Mouse (Mus musculus) forebrain, embryonic 15.5 days (tissue): ENCODE results near the gene Sorbs2. TPM values are rescaled to one million over a fixed set of nuclear protein-coding genes. Genes with fewer than 3 reads are reported as not detected.

Experiments used
- ATAC-seq: fragments of 200-750 bp; cut with Nextera tagmentation; replicated peaks from 2 replicates; pipeline ENCODE4 v1.8.0; 2017; ENCODE audit warnings: mild to moderate bottlenecking, moderate TSS enrichment, moderate library complexity
- H3K27ac ChIP-seq: fragments of 300-500 bp; sonication (generic); replicated peaks from 2 replicates; pipeline ENCODE4 v1.5.1; 2015; ENCODE audit warnings: mild to moderate bottlenecking, inconsistent platforms
- H3K27me3 ChIP-seq: fragments of 300-500 bp; sonication (generic); 2 replicates; pipeline ENCODE4 v1.6.1; 2015; ENCODE audit warnings: inconsistent platforms
- H3K36me3 ChIP-seq: fragments of 300-500 bp; sonication (generic); 2 replicates; pipeline ENCODE4 v1.6.1; 2015; ENCODE audit warnings: mild to moderate bottlenecking, inconsistent platforms
- H3K4me1 ChIP-seq: fragments of 300-500 bp; sonication (generic); 2 replicates; pipeline ENCODE4 v1.6.1; 2015; ENCODE audit warnings: inconsistent platforms
- H3K4me2 ChIP-seq: fragments of 300-500 bp; sonication (generic); replicated peaks from 2 replicates; pipeline ENCODE4 v1.6.1; 2015; ENCODE audit warnings: mild to moderate bottlenecking, inconsistent platforms
- H3K4me3 ChIP-seq: fragments of 300-500 bp; sonication (generic); 2 replicates; pipeline ENCODE4 v1.5.1; 2015; ENCODE audit warnings: mild to moderate bottlenecking, inconsistent platforms
- H3K9ac ChIP-seq: fragments of 300-500 bp; sonication (generic); replicated peaks from 2 replicates; pipeline ENCODE4 v1.6.1; 2015; ENCODE audit warnings: mild to moderate bottlenecking, inconsistent platforms
- H3K9me3 ChIP-seq: fragments of 300-500 bp; sonication (generic); 2 replicates; pipeline ENCODE4 v1.6.1; 2016; ENCODE audit warnings: inconsistent platforms
- WGBS: fragments of 180-500 bp; shearing (Covaris S2); methylation state at CpG from one replicate; pipeline ENCODE4 v1.1.7; 2015; ENCODE audit warnings: mixed read lengths; 5-methylcytosine and 5-hydroxymethylcytosine counted together
- polyA plus RNA-seq: library from polyadenylated mRNA; unstranded; fragments of >200 nt; fragmentation: Nextera tagmentation; extraction: Ambion mirVana; gene quantifications from 2 replicates; pipeline ENCODE4 v1.2.1, GENCODE M21; 2015

Gene Sorbs2
- polyA plus RNA-seq, 1 experiment from 2014 or later = 100 TPM

DNA sequence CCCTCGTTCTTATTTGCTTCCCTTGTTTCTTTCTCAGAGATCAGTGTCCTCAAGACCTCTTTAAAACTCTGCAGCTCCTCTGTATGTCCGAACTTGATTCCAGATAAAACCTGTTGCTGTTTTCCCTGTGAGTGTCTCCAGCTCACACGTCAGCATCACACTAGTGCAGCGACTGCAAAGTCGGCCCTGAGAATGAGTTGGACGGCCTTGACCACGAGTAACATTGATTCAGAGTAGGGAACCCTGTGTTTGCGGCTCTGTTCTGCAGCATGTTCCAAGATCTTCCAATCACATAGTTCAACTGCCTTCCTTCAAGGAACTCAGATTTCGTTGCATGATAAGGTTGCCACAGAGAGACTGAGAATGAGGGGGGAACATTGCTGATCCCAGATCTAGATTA, 268.8 kb downstream of the Sorbs2 start:
- WGBS = 94% methylated on average over 9 of the region's 9 CpGs
- Histone ChIP-seq H3K4me3 (no peak overlapping the region), H3K9ac (no peak overlapping the region), H3K36me3 (peaks cover 45% of the 10 kb centered on the region), H3K27ac (no peak overlapping the region), H3K9me3 (no peaks in the 10 kb centered on the region), H3K27me3 (no peaks in the 10 kb centered on the region), H3K4me2 (no peak overlapping the region), H3K4me1 (no peaks in the 10 kb centered on the region)
- no peak for ATAC-seq

DNA sequence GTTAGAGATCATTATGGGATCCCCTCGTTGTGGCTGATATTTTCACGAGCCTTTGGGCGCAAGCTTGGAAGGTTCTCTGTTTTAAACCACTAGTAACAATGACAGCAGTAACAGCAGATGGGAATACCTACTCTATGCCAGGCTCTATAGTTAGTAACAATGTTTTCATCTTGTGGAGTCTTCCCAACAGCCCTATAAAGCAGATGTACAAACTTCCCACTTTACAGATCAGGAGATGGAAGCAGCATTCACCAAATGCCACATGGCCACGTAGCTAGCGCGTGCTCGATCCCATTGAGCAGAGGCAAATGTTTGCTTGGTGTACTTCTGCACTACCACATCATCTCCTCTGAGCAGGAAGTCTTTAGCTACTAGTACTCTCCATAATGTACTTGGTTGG, 269.4 kb downstream of the Sorbs2 start:
- WGBS = 92% methylated on average over 7 of the region's 7 CpGs
- no peaks in the 10 kb centered on the region for H3K27me3 ChIP-seq
- H3K27ac ChIP-seq = no peak overlapping the region
- no peak overlapping the region for H3K4me2 ChIP-seq
- no peak overlapping the region for H3K9ac ChIP-seq
- H3K4me1 ChIP-seq = no peaks in the 10 kb centered on the region
- H3K4me3 ChIP-seq = no peak overlapping the region
- H3K36me3 ChIP-seq = peaks cover 40% of the 10 kb centered on the region
- no peaks in the 10 kb centered on the region for H3K9me3 ChIP-seq
- ATAC-seq = no peak

DNA sequence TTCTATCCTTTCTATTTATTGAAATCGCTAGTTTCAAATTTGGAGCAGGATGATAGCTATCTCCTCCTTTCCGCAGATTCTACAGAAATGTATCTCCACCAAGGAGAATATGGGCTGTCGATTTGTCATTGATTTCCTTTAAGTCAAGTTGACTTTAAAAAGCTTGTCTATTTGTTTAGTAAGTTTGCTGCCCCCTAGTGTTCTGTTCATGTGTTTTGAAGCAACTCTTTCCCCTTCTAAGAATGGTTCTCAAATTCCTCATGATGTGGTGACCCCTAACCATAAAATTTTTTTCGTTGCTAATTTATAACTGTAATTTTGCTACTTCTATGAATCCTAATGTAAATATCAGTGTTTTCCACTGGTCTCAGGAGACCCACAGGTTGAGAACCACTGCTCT, 273.0 kb downstream of the Sorbs2 start:
- 65% methylated on average over 4 of the region's 4 CpGs for WGBS
- H3K9me3 ChIP-seq = no peaks in the 10 kb centered on the region
- no peak overlapping the region for H3K9ac ChIP-seq
- H3K4me2 ChIP-seq = no peak overlapping the region
- H3K27ac ChIP-seq = no peak overlapping the region
- no peaks in the 10 kb centered on the region for H3K4me1 ChIP-seq
- H3K27me3 ChIP-seq = no peaks in the 10 kb centered on the region
- no peak for ATAC-seq
- H3K4me3 ChIP-seq = no peak overlapping the region
- peaks cover 23% of the 10 kb centered on the region for H3K36me3 ChIP-seq

DNA sequence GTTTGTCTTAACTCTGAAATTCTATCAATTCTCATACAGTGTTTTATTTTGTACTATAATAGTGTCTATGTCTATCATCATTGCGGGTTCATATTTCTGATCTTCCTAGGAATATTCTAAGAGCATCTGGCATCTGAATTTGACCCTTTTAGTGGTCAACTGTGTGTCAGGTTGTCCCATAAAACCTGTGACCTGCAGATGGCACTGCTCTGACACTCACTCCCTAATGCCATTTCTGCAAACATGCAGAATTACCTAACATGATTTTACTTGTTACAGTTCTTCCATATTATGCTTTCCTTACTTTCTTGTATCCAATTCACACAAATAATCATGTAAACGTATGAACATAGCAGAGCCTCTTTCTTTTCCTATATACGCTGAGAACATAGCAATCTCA, 281.0 kb downstream of the Sorbs2 start:
- H3K4me2 ChIP-seq = no peak overlapping the region
- WGBS = 92% methylated on average over 3 of the region's 3 CpGs
- H3K4me1 ChIP-seq = no peaks in the 10 kb centered on the region
- H3K9ac ChIP-seq = no peak overlapping the region
- peaks cover 22% of the 10 kb centered on the region; the same call in 1 of the 2 replicates for H3K36me3 ChIP-seq
- no peaks in the 10 kb centered on the region for H3K27me3 ChIP-seq
- H3K27ac ChIP-seq = no peak overlapping the region
- H3K4me3 ChIP-seq = no peak overlapping the region
- no peaks in the 10 kb centered on the region for H3K9me3 ChIP-seq
- ATAC-seq = no peak

DNA sequence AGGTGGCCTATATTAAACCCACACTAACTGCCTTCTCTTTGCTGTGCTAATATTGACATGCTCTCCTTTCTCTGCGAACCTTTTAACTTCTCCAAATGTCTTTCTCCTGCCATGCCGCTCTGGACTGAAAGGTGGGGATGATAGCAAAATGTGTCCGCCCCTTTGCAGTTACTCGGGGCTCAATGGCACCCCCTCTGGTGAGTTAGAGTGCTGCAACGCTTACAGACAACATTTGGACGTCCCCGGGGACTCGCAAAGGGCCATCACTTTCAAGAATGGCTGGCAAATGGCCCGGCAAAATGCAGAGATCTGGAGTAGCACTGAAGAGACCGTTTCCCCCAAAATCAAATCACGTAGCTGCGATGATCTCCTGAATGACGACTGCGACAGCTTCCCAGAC, 287.3 kb downstream of the Sorbs2 start:
- ATAC-seq = no peak
- peaks cover 45% of the 10 kb centered on the region for H3K36me3 ChIP-seq
- 91% methylated on average over 14 of the region's 14 CpGs for WGBS
- H3K27ac ChIP-seq = no peak overlapping the region
- H3K4me1 ChIP-seq = no peaks in the 10 kb centered on the region
- no peaks in the 10 kb centered on the region for H3K9me3 ChIP-seq
- no peak overlapping the region for H3K9ac ChIP-seq
- no peaks in the 10 kb centered on the region for H3K27me3 ChIP-seq
- no peak overlapping the region for H3K4me2 ChIP-seq
- no peak overlapping the region for H3K4me3 ChIP-seq

DNA sequence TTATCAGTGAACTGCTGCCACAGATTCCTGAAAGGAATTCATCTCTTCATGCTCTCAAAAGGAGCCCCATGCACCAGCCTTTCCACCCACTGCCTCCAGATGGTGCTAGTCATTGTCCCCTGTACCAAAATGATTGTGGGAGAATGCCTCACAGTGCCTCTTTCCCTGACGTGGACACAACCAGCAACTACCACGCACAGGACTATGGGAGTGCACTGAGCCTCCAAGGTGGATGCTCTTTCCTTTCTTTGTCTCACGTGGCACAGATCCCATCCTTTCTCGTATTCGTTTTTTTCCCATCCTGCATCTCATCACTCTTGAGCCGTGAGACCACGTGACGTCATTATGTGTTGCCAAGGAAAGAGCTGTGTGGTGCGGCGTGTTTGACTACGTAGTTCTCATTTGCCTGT, 288.7 kb downstream of the Sorbs2 start:
- no peak overlapping the region for H3K9ac ChIP-seq
- no peaks in the 10 kb centered on the region for H3K9me3 ChIP-seq
- H3K4me1 ChIP-seq = no peaks in the 10 kb centered on the region
- no peaks in the 10 kb centered on the region for H3K27me3 ChIP-seq
- WGBS = 54% methylated on average over 11 of the region's 11 CpGs
- ATAC-seq = peak; percentile 80
- no peak overlapping the region for H3K4me3 ChIP-seq
- peaks cover 54% of the 10 kb centered on the region for H3K36me3 ChIP-seq
- H3K4me2 ChIP-seq = no peak overlapping the region
- H3K27ac ChIP-seq = no peak overlapping the region

DNA sequence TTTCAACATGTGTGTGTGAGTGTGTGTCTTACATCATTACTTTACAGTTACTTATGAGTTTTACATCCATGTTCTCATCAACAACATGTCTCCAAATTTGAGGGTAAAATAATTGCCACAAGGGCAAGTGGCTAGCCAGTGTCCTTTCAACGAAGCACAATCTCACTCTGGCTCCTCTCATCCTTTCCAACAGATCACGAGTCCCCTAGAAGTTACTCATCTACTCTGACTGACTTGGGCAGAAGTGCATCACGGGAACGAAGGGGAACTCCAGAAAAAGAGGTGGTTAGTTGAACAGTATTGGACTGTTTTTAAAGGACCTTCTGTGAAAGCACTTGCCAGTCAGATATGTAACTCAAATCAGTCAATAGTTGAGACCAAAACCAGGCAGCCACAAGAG, 291.9 kb downstream of the Sorbs2 start:
- Histone ChIP-seq H3K9ac (no peak overlapping the region), H3K9me3 (no peaks in the 10 kb centered on the region), H3K27ac (no peak overlapping the region), H3K4me3 (no peak overlapping the region), H3K27me3 (no peaks in the 10 kb centered on the region), H3K36me3 (peaks cover 50% of the 10 kb centered on the region), H3K4me2 (no peak overlapping the region), H3K4me1 (no peaks in the 10 kb centered on the region)
- 92% methylated on average over 4 of the region's 4 CpGs for WGBS
- no peak for ATAC-seq

DNA sequence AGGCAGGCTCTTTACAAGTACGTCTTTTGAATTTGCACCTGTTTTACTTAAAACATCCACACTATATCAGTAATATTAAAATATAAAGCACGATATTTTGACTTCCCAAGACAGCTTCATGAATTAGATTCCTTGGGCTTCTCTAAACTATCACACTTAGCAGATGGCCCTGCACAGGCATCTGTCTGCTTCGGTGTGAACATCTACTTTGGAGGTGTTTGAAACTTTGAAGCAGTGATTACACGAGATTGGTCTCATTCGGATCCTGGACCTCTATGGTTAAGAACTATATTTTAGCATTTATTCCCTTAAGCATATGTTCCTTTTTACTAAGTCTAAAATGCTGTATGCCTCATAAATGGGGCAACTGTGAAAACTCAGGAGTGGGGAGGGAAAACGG, 301.0 kb downstream of the Sorbs2 start:
- H3K9me3 ChIP-seq = no peaks in the 10 kb centered on the region
- H3K27ac ChIP-seq = no peak overlapping the region
- no peak overlapping the region for H3K9ac ChIP-seq
- peaks cover 56% of the 10 kb centered on the region for H3K36me3 ChIP-seq
- H3K27me3 ChIP-seq = no peaks in the 10 kb centered on the region
- no peak for ATAC-seq
- H3K4me2 ChIP-seq = no peak overlapping the region
- 82% methylated on average over 6 of the region's 6 CpGs for WGBS
- no peaks in the 10 kb centered on the region for H3K4me1 ChIP-seq
- H3K4me3 ChIP-seq = no peak overlapping the region

DNA sequence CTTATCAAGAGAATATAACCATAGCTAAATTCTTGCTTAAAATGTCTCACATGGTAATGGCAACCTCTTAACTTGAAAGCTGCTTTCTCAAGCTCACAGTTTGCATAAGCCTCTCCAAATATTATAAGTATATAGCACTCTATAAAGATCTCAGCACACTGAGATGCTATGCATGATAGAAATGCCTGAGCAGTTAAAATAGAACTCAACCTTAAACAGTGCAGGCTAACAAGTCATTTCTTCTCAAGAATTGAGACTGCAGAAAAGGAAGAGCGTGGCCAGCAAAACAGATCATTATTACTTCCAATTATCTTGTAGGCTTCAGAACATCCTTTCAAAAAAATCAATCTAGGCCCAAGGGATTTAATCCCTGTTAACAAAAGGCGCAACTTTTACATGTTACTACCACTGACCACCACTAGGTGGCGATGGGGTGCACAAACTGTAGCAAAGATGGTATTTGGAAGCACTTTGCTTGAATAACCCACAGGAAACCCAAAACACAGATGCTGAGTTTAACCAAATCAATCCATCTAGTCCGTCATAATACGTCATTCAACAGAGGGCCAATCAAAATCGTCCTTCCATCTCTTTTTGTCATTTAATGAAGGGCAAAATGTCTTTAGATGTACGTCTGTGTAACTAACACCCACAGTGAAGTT, 309.3 kb downstream of the Sorbs2 start:
- no peaks in the 10 kb centered on the region for H3K4me1 ChIP-seq
- 23% methylated on average over 7 of the region's 7 CpGs for WGBS
- H3K4me2 ChIP-seq = no peak overlapping the region
- H3K36me3 ChIP-seq = peaks cover 22% of the 10 kb centered on the region
- ATAC-seq = peak; percentile 35; the same call in 1 of the 2 replicates
- H3K27me3 ChIP-seq = no peaks in the 10 kb centered on the region
- no peak overlapping the region for H3K4me3 ChIP-seq
- H3K9me3 ChIP-seq = no peaks in the 10 kb centered on the region
- no peak overlapping the region for H3K27ac ChIP-seq
- H3K9ac ChIP-seq = no peak overlapping the region

DNA sequence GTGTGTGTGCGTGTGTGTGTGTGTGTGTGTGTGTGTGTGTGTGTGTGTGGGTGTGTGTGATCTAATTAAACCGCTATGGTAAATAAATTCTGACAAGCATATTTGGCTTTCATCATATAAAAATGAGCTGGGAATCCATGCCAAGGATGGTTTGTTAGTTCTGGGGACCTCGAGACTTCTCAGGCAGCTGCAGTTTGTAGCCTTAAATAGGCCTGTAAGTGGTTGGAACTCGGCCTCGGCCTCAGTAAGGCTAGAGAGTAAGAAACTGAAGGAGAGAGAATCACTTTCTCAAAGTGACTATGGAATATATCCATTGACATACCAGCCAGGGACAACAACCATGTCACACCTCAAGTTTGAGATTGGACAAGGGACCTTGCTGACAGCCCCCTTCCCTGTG, 314.1 kb downstream of the Sorbs2 start:
- no peak overlapping the region for H3K4me2 ChIP-seq
- WGBS = 71% methylated on average over 5 of the region's 5 CpGs
- peaks cover 39% of the 10 kb centered on the region for H3K36me3 ChIP-seq
- no peak overlapping the region for H3K4me3 ChIP-seq
- no peak overlapping the region for H3K27ac ChIP-seq
- no peaks in the 10 kb centered on the region for H3K27me3 ChIP-seq
- no peaks in the 10 kb centered on the region for H3K4me1 ChIP-seq
- no peak overlapping the region for H3K9ac ChIP-seq
- no peaks in the 10 kb centered on the region for H3K9me3 ChIP-seq
- ATAC-seq = no peak

DNA sequence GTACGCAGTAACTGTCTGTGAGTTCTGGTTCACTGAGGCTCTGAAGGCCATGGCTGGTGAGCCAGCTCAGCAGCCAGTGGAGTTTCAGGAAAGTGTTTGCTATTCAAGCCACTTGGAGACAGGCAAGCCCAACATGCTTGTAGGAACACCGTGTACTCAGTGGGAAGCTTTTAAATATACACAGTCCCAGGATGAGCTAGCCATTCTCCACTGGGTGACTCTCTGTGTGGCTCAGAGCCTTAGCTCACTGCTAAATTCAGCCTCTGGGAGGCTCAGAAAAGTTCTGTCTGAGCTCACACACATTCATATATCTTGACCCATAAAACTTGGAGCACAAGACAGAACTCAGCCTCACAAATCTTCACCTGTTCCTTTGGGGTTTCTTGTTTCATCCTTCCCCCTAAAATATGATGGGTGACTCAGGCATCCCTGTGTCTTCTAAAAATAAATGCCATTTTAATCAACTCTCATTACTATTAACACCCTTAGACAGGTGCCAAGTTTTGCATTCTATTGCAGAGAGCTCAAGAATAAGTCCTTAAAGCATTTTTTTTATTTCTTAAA, 322.5 kb downstream of the Sorbs2 start:
- Histone ChIP-seq H3K9me3 (no peaks in the 10 kb centered on the region), H3K27ac (no peak overlapping the region), H3K36me3 (peaks cover 18% of the 10 kb centered on the region), H3K9ac (no peak overlapping the region), H3K4me3 (no peak overlapping the region), H3K27me3 (no peaks in the 10 kb centered on the region), H3K4me2 (no peak overlapping the region), H3K4me1 (no peaks in the 10 kb centered on the region)
- WGBS = 83% methylated on average over 2 of the region's 2 CpGs
- no peak for ATAC-seq

DNA sequence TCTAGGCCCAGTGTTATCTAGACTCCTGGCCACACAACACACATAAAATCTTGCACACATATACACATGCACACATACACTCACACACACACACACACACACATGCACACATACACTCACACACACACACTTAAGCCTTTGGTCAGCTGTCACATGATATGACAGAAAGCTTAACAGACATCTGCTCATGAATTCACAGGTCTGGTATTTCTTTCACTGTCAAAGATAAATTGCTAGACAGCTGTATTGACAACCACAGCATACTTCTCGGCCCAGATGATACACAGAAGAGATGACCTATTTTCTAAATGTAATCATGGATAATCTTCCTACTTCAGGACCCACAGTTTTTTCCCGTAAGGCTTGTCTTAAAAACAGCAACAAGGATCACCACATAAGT, 326.3 kb downstream of the Sorbs2 start:
- no peak overlapping the region for H3K4me3 ChIP-seq
- no peak overlapping the region for H3K9ac ChIP-seq
- H3K9me3 ChIP-seq = no peaks in the 10 kb centered on the region
- no peak overlapping the region for H3K4me2 ChIP-seq
- H3K36me3 ChIP-seq = no peaks in the 10 kb centered on the region
- H3K27ac ChIP-seq = no peak overlapping the region
- 65% methylated on average over 2 of the region's 2 CpGs for WGBS
- ATAC-seq = no peak
- no peaks in the 10 kb centered on the region for H3K27me3 ChIP-seq
- H3K4me1 ChIP-seq = no peaks in the 10 kb centered on the region

DNA sequence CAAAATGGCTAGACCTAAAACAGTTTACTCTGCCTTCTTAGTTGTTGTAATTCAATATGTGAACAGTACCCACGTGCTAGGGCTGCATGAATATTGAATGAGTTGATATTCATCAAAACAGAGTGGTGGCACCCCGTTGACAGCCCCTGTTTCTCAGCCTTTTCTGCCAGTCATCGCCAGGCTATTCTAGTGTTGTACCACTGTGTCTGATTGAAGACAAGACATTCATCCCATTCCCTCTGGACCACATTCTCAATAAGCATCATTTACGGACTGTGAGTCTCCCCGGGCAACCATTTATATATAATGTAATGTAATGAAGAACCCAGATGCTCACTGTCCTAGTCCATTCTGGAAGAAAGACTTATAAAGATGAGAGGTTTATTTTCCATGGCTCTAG, 335.7 kb downstream of the Sorbs2 start:
- no peak overlapping the region for H3K9ac ChIP-seq
- no peaks in the 10 kb centered on the region for H3K9me3 ChIP-seq
- no peaks in the 10 kb centered on the region for H3K27me3 ChIP-seq
- peaks cover 16% of the 10 kb centered on the region for H3K4me1 ChIP-seq
- H3K27ac ChIP-seq = no peak overlapping the region
- 58% methylated on average over 5 of the region's 5 CpGs for WGBS
- no peak overlapping the region for H3K4me3 ChIP-seq
- ATAC-seq = peak; percentile 39; the same call in 1 of the 2 replicates
- H3K36me3 ChIP-seq = no peaks in the 10 kb centered on the region
- H3K4me2 ChIP-seq = no peak overlapping the region
